8 mouse cellular contexts compared by ENCODE assay signal in genomic region chr2:162658997-162659396, GRCm38 (mm10). TPM values are rescaled to one million over a fixed set of nuclear protein-coding genes. Genes with fewer than 3 reads are reported as not detected.
DNase-seq lines count a peak whose midpoint lies in the region; ATAC-seq and TF ChIP-seq lines count a peak whose summit lies in the region.

No protein-coding gene starts in this region.

- no peaks in the 10 kb centered on the region for H3K36me3 ChIP-seq in C2C12 (ENCODE audit: control insufficient read depth, insufficient read depth)
- H3K36me3 ChIP-seq in forebrain, embryonic 11.5 days (ENCODE audit: control insufficient read depth, insufficient read depth, low read length): no peaks in the 10 kb centered on the region
- no peaks in the 10 kb centered on the region for H3K36me3 ChIP-seq in liver, embryonic 14.5 days (replicated peaks; ENCODE audit: control insufficient read depth, insufficient read depth, low read depth)
- H3K36me3 ChIP-seq in neural tube, embryonic 14.5 days (ENCODE audit: control insufficient read depth, insufficient read depth, low read length): no peaks in the 10 kb centered on the region

- ATAC-seq in forebrain, embryonic 11.5 days (replicated peaks; ENCODE audit: low FRiP score): peak; percentile 24; the same call in 1 of the 2 replicates
- ATAC-seq in liver, embryonic 14.5 days (ENCODE audit: insufficient read depth): no peak
- no peak for ATAC-seq in neural tube, embryonic 14.5 days (ENCODE audit: low read depth)

- H3K4me2 ChIP-seq in forebrain, embryonic 11.5 days (ENCODE audit: low read depth, low read length, severe bottlenecking): peak overlapping the region; percentile 99; the same call in 1 of the 2 replicates
- H3K4me2 ChIP-seq in liver, embryonic 14.5 days (ENCODE audit: low read depth): no peak overlapping the region; the same call in 1 of the 2 replicates
- H3K4me2 ChIP-seq in neural tube, embryonic 14.5 days (ENCODE audit: low read depth, low read length): peak overlapping the region; percentile 98

- peaks cover 30% of the 10 kb centered on the region for H3K27me3 ChIP-seq in C2C12 (ENCODE audit: control insufficient read depth, insufficient read depth, insufficient read length)
- peaks cover 34% of the 10 kb centered on the region for H3K27me3 ChIP-seq in forebrain, embryonic 11.5 days (ENCODE audit: control insufficient read depth, insufficient read depth, low read length)
- H3K27me3 ChIP-seq in liver, embryonic 14.5 days (ENCODE audit: control insufficient read depth, insufficient read depth, low read length): peaks cover 39% of the 10 kb centered on the region
- H3K27me3 ChIP-seq in neural tube, embryonic 14.5 days (ENCODE audit: control insufficient read depth, insufficient read depth, low read length): peaks cover 8% of the 10 kb centered on the region; the same call in 1 of the 2 replicates

- H3K4me1 ChIP-seq in forebrain, embryonic 11.5 days (replicated peaks; ENCODE audit: control insufficient read depth, insufficient read depth, low read length): peaks cover 9% of the 10 kb centered on the region
- no peaks in the 10 kb centered on the region for H3K4me1 ChIP-seq in liver, embryonic 14.5 days (replicated peaks; ENCODE audit: control insufficient read depth in 2 of 2, insufficient read depth in 2 of 2, low read length in 1 of 2)
- peaks cover 12% of the 10 kb centered on the region for H3K4me1 ChIP-seq in neural tube, embryonic 14.5 days (ENCODE audit: control insufficient read depth, insufficient read depth, low read length)

- intact Hi-C loops in heart, postnatal 10 days (cut with DNase I): loop anchor here (2.0 to 5.0 kb wide), 4 partner anchors 77 to 1444 kb away; no protein-coding TSS in a partner anchor

- no peaks in the 10 kb centered on the region for H3K79me2 ChIP-seq in C2C12 (ENCODE audit: control insufficient read depth, insufficient read depth)

- no peak for TF ChIP-seq EP300 in liver, embryonic 14.5 days (IDR thresholded peaks at IDR 0.05; ENCODE audit: low read depth)

- H3K27ac ChIP-seq in forebrain, embryonic 11.5 days (ENCODE audit: low read depth, low read length): no peak overlapping the region
- H3K27ac ChIP-seq in liver, embryonic 14.5 days: no peak overlapping the region
- H3K27ac ChIP-seq in neural tube, embryonic 14.5 days (ENCODE audit: low read depth, low read length): no peak overlapping the region

- peak; percentile 94 for DNase-seq in brain, embryonic 14.5 days (ENCODE audit: low read depth)
- DNase-seq in forebrain, embryonic 11.5 days (ENCODE audit: low spot score): peak; percentile 94
- peak; percentile 85 to 89 for DNase-seq in heart, postnatal 10 days
- peak; percentile 91 to 93 for DNase-seq in kidney, postnatal 4 days
- peak in 2 of 3 experiments; percentile 19 for DNase-seq in liver, embryonic 14.5 days (ENCODE audit: low read depth in 3 of 3, low spot score in 3 of 3)
- DNase-seq in thymus, postnatal 36 days: peak; percentile 27 to 35

- no peak for TF ChIP-seq POLR2A in brain, embryonic 14.5 days (IDR thresholded peaks at IDR 0.05; ENCODE audit: borderline replicate concordance, extremely low read depth, insufficient read depth, insufficient read length, poor library complexity, severe bottlenecking)

- H3ac ChIP-seq in C2C12 (ENCODE audit: control insufficient read depth, insufficient read length, low read depth): no peak overlapping the region

- 0% methylated on average over 18 of the region's 18 CpGs for WGBS in forebrain, embryonic 11.5 days
- WGBS in liver, embryonic 14.5 days (ENCODE audit: insufficient replicate concordance): under 1% methylated on average over 18 of the region's 18 CpGs
- WGBS in neural tube, embryonic 14.5 days: 1% methylated on average over 18 of the region's 18 CpGs

- TF ChIP-seq CTCF in C2C12 (IDR thresholded peaks at IDR 0.05; ENCODE audit: control insufficient read depth, insufficient read depth, insufficient read length): peak; percentile 84
- peak; percentile 98 for TF ChIP-seq CTCF in brain, embryonic 14.5 days (IDR thresholded peaks at IDR 0.05; ENCODE audit: borderline replicate concordance, extremely low read depth, insufficient read depth, insufficient read length)
- TF ChIP-seq CTCF in liver, embryonic 14.5 days (IDR thresholded peaks at IDR 0.05; ENCODE audit: low read depth): peak; percentile 90

- no peaks in the 10 kb centered on the region for H3K9me3 ChIP-seq in forebrain, embryonic 11.5 days (ENCODE audit: control insufficient read depth, low read length)
- no peaks in the 10 kb centered on the region for H3K9me3 ChIP-seq in liver, embryonic 14.5 days (ENCODE audit: control insufficient read depth, low read length)
- H3K9me3 ChIP-seq in neural tube, embryonic 14.5 days (ENCODE audit: control insufficient read depth, low read length): no peaks in the 10 kb centered on the region

- H3K9ac ChIP-seq in forebrain, embryonic 11.5 days (ENCODE audit: low read length): no peak overlapping the region
- no peak overlapping the region for H3K9ac ChIP-seq in liver, embryonic 14.5 days (replicated peaks)
- H3K9ac ChIP-seq in neural tube, embryonic 14.5 days (replicated peaks; ENCODE audit: low read depth, low read length): no peak overlapping the region; the same call in 1 of the 2 replicates

- no peaks in the 10 kb centered on the region for H3K79me3 ChIP-seq in C2C12 (ENCODE audit: low read depth)

- no peak overlapping the region for H3K4me3 ChIP-seq in C2C12 (ENCODE audit: insufficient read depth, poor library complexity, severe bottlenecking)
- H3K4me3 ChIP-seq in forebrain, embryonic 11.5 days (ENCODE audit: low read depth, low read length): peak overlapping the region; percentile 13; the same call in 1 of the 2 replicates
- H3K4me3 ChIP-seq in liver, embryonic 14.5 days (ENCODE audit: insufficient read depth in 1 of 2, low read depth in 2 of 2, low read length in 2 of 2): no peak overlapping the region
- H3K4me3 ChIP-seq in neural tube, embryonic 14.5 days (ENCODE audit: low read depth, low read length): peak overlapping the region; percentile 64

TF ChIP-seq in C2C12, 6 proteins besides CTCF, POLR2A, EP300 and RAD21:
- no peak for TF ChIP-seq MAX (IDR thresholded peaks at IDR 0.05)
- TF ChIP-seq MYOG (IDR thresholded peaks at IDR 0.05; ENCODE audit: control insufficient read depth, extremely low read depth, insufficient read length): no peak
- no peak for TF ChIP-seq CEBPB (IDR thresholded peaks at IDR 0.05; ENCODE audit: low read depth)
- TF ChIP-seq MYOD1 (IDR thresholded peaks at IDR 0.05; ENCODE audit: control insufficient read depth, insufficient read length, low read depth): no peak
- TF ChIP-seq USF1 (IDR thresholded peaks at IDR 0.05; ENCODE audit: low read depth): no peak
- no peak for TF ChIP-seq FOSL1 (IDR thresholded peaks at IDR 0.05; ENCODE audit: insufficient read depth, low read length, poor library complexity, severe bottlenecking)
TF ChIP-seq in C2C12: peak in this region for 0.

RNA-seq across cellular contexts. Expression of gene Ptprt, which starts 1.9 kb away (rescaled TPM):
- not detected for polyA plus RNA-seq in C2C12 (2012; fragmentation: generic; extraction: Trizol)
- 5.7 and 14.8 TPM in 2 replicates for polyA plus RNA-seq in brain, embryonic 14.5 days (2012; rRNA removed)
- 1.2 and 1.8 TPM in 2 replicates for polyA plus RNA-seq in forebrain, embryonic 11.5 days (2014; fragmentation: Nextera tagmentation; extraction: Ambion mirVana)
- total RNA-seq in heart, postnatal 10 days (2021): under 1 TPM; 0.25 to 0.67 TPM
- 0.07 and 0.10 TPM in 2 replicates for polyA plus RNA-seq in liver, embryonic 14.5 days (2012; rRNA removed)
- polyA plus RNA-seq in liver, embryonic 14.5 days (2014; fragmentation: Nextera tagmentation; extraction: Ambion mirVana): 0.30 TPM in 1 of 2 replicates, not detected in the other
- polyA plus RNA-seq in neural tube, embryonic 14.5 days (2014; fragmentation: Nextera tagmentation; extraction: Ambion mirVana): 18.1 and 23.6 TPM in 2 replicates

Comparison
In these comparisons a context has a peak if more than half of its experiments do, and no peak if none do; other contexts are left out.
1. H3K4me3 ChIP-seq: peak in forebrain, embryonic 11.5 days (single experiment) and neural tube, embryonic 14.5 days (single experiment); none in C2C12 (single experiment) and liver, embryonic 14.5 days (0 of 2).
2. DNase-seq: peak in every context shown above with its lines; median percentile 94 in brain, embryonic 14.5 days; 94 in forebrain, embryonic 11.5 days; 92 in kidney, postnatal 4 days; 87 in heart, postnatal 10 days; 31 in thymus, postnatal 36 days; 19 in liver, embryonic 14.5 days.
3. Peak in every context shown above with its lines, with median percentiles within 50 percentile points of each other: CTCF ChIP-seq.